Mouse (Mus musculus): ENCODE results near the gene Gm20388. TPM values are rescaled to one million over a fixed set of nuclear protein-coding genes. Genes with fewer than 3 reads are reported as not detected.

Gene Gm20388
- total RNA-seq, 1 experiment, result 27.0 TPM

DNA sequence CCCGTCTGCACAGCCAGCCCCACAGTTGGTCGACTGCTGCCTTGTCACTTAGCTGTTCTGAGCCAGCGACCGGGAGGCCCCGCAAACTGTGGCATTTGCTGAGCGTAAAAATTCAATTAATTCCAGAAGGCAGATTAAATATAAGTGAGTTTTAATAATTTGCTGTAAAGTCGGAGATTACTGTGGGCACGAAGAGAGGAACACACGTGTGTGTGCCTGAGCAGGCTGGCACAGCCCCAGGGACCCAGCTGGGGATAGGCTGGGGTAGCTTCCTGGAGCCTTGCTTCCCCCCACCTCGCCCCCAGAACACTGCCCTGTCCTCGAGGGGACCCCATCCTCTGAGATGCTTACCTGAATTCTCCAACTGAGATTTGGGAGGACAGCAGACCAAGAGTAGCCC is 601.7 kb downstream of the Gm20388 start:
- H3K4me1 ChIP-seq (ENCODE audit: control insufficient read depth in 2 of 2, insufficient read depth in 2 of 2, low read length in 2 of 2, poor library complexity in 1 of 2), result peaks cover 29 to 75% of the 10 kb centered on the region in 2 experiments
- DNase-seq (ENCODE audit: low read depth, low spot score), result no peak

DNA sequence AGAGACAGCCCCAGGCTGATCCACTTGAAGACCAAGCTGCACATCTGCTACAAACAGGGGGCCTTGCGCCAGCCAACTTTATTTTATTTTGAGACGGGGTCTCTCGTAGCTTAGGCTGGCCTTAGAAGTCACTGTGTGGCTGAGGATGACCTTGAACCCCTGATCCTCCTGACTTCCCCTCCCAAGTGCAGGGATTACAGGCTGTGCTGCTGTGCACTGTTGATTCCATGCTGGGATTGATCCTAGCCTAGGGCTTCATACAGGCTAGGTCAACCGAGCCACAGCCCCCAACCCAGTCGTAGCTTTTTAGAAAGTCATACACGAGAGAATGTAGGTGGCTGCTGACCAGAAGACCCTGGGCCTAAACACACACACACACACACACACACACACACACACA is 602.5 kb downstream of the Gm20388 start:
- Histone ChIP-seq H3K9me3 (ENCODE audit: control insufficient read depth, insufficient read depth, low read depth, low read length) (no peaks in the 10 kb centered on the region), H3K9ac (ENCODE audit: insufficient read depth, low read depth, low read length, poor library complexity, severe bottlenecking) (no peak overlapping the region; the same call in 1 of the 2 replicates), H3K4me1 (ENCODE audit: control insufficient read depth in 2 of 2, insufficient read depth in 2 of 2, low read length in 2 of 2, poor library complexity in 1 of 2) (peaks cover 32 to 75% of the 10 kb centered on the region in 2 experiments), H3K27ac (ENCODE audit: insufficient read depth, low read depth, low read length, poor library complexity, severe bottlenecking) (peak overlapping the region; percentile 65), H3K36me3 (ENCODE audit: control insufficient read depth, insufficient read depth, low read length, poor library complexity, severe bottlenecking) (no peaks in the 10 kb centered on the region), H3K4me3 (ENCODE audit: insufficient read depth in 1 of 2, low read depth in 1 of 2, low read length in 2 of 2, poor library complexity in 1 of 2, severe bottlenecking in 1 of 2) (peak overlapping the region in 1 of 2 experiments; percentile 25; a peak in 2 of 4 replicates)
- no peak for DNase-seq (ENCODE audit: low read depth, low spot score)
- no peak for TF ChIP-seq HCFC1 (IDR thresholded peaks at IDR 0.05; ENCODE audit: borderline replicate concordance, insufficient read depth, low read length)
- no peak for TF ChIP-seq MAFK (IDR thresholded peaks at IDR 0.05; ENCODE audit: insufficient read depth, low read depth, low read length)
- TF ChIP-seq ZC3H11A (IDR thresholded peaks at IDR 0.05; ENCODE audit: borderline replicate concordance, low read depth, low read length), result no peak
- no peak for TF ChIP-seq CHD2 (IDR thresholded peaks at IDR 0.05; ENCODE audit: low read depth, low read length)
- TF ChIP-seq ZNF384 (IDR thresholded peaks at IDR 0.05; ENCODE audit: low read depth, low read length), result no peak
- in situ Hi-C loops (cut with MboI; ENCODE audit: low sequenced_read_pairs in 2 of 2, unreplicated experiment in 2 of 2), result no loop called here

More for the DNA sequence above, 601.7 kb downstream of the Gm20388 start:
- in situ Hi-C loops (cut with MboI; ENCODE audit: low sequenced_read_pairs in 2 of 2, unreplicated experiment in 2 of 2), result no loop called here
- Histone ChIP-seq H3K9me3 (ENCODE audit: control insufficient read depth, insufficient read depth, low read depth, low read length) (no peaks in the 10 kb centered on the region), H3K9ac (ENCODE audit: insufficient read depth, low read depth, low read length, poor library complexity, severe bottlenecking) (no peak overlapping the region), H3K27ac (ENCODE audit: insufficient read depth, low read depth, low read length, poor library complexity, severe bottlenecking) (no peak overlapping the region), H3K36me3 (ENCODE audit: control insufficient read depth, insufficient read depth, low read length, poor library complexity, severe bottlenecking) (no peaks in the 10 kb centered on the region), H3K4me3 (ENCODE audit: insufficient read depth in 1 of 2, low read depth in 1 of 2, low read length in 2 of 2, poor library complexity in 1 of 2, severe bottlenecking in 1 of 2) (no peak overlapping the region)
- TF ChIP-seq MAFK (IDR thresholded peaks at IDR 0.05; ENCODE audit: insufficient read depth, low read depth, low read length), result no peak
- no peak for TF ChIP-seq CHD2 (IDR thresholded peaks at IDR 0.05; ENCODE audit: low read depth, low read length)
- TF ChIP-seq HCFC1 (IDR thresholded peaks at IDR 0.05; ENCODE audit: borderline replicate concordance, insufficient read depth, low read length), result no peak
- TF ChIP-seq ZNF384 (IDR thresholded peaks at IDR 0.05; ENCODE audit: low read depth, low read length), result no peak
- TF ChIP-seq ZC3H11A (IDR thresholded peaks at IDR 0.05; ENCODE audit: borderline replicate concordance, low read depth, low read length), result no peak

DNA sequence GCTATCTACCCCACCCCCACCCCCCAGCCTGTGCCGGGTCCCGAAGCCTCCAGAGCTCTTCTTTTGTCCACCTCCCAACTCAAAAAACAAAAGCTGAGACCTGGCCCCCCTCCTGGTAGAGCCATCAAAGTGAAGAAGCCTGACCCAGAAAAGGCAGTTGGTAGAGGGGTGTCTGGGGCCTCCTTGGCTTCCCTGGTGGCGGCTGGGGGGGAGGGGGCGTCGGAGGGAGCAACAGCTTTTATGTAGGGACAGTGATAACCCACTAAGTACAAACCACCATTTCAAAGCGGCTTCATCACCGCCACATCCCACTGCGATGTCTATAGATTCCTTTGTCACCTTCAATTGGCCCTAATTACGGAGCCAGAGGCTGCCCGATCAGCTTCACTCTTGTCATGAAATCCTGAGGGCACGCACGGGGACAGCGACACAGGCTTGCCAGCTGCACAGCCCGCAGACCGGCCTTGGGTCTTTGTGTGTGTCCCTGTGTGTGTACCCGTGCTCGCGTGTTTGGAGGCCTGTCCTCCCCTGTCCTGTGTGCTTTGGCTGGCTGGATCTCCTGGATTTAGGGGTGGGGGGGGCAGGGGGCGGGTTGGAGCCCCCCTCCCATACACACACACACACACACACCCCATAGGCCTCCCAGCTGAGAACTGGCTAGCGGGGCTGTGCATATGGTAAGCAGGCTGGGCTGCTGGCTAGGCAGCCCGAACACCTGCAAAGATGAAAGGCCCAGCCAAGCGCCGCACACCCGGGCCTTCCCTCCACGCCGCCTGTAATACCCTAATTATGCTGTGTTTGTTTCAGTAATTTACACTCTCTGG is 603.2 kb downstream of the Gm20388 start:
- Histone ChIP-seq H3K9ac (ENCODE audit: insufficient read depth, low read depth, low read length, poor library complexity, severe bottlenecking) (peak overlapping the region; percentile 41), H3K4me1 (ENCODE audit: control insufficient read depth in 2 of 2, insufficient read depth in 2 of 2, low read length in 2 of 2, poor library complexity in 1 of 2) (peaks cover 30 to 72% of the 10 kb centered on the region in 2 experiments), H3K9me3 (ENCODE audit: control insufficient read depth, insufficient read depth, low read depth, low read length) (no peaks in the 10 kb centered on the region), H3K27ac (ENCODE audit: insufficient read depth, low read depth, low read length, poor library complexity, severe bottlenecking) (peak overlapping the region; percentile 65), H3K4me3 (ENCODE audit: insufficient read depth in 1 of 2, low read depth in 1 of 2, low read length in 2 of 2, poor library complexity in 1 of 2, severe bottlenecking in 1 of 2) (peak overlapping the region in 1 of 2 experiments; percentile 25; a peak in 2 of 4 replicates), H3K36me3 (ENCODE audit: control insufficient read depth, insufficient read depth, low read length, poor library complexity, severe bottlenecking) (no peaks in the 10 kb centered on the region)
- DNase-seq (ENCODE audit: low read depth, low spot score), result no peak
- in situ Hi-C loops (cut with MboI; ENCODE audit: low sequenced_read_pairs in 2 of 2, unreplicated experiment in 2 of 2), result no loop called here
- no peak for TF ChIP-seq MAFK (IDR thresholded peaks at IDR 0.05; ENCODE audit: insufficient read depth, low read depth, low read length)
- no peak for TF ChIP-seq ZNF384 (IDR thresholded peaks at IDR 0.05; ENCODE audit: low read depth, low read length)
- no peak for TF ChIP-seq HCFC1 (IDR thresholded peaks at IDR 0.05; ENCODE audit: borderline replicate concordance, insufficient read depth, low read length)
- no peak for TF ChIP-seq CHD2 (IDR thresholded peaks at IDR 0.05; ENCODE audit: low read depth, low read length)
- no peak for TF ChIP-seq ZC3H11A (IDR thresholded peaks at IDR 0.05; ENCODE audit: borderline replicate concordance, low read depth, low read length)

DNA sequence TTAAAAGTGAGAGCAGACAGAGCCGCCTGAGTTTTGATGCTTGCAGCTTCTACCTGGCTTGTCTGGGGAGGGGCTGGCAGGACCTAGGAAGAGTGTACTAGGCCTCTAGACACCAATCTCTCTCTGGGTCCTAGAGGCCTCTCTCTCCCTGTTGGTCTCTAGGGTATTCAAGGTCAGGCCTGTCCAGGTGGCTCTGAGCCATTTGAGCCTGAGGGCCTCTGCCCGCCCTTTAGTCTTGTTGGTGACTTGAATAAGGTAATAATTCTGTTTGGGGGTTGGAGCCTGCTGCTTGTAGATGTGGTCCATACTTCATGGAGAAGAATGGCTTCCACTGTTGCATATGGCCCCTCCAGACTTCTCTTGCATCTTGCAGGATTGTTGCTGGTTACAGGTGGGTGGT is 604.6 kb downstream of the Gm20388 start:
- no peak for TF ChIP-seq ZNF384 (IDR thresholded peaks at IDR 0.05; ENCODE audit: low read depth, low read length)
- TF ChIP-seq ZC3H11A (IDR thresholded peaks at IDR 0.05; ENCODE audit: borderline replicate concordance, low read depth, low read length), result no peak
- no peak for TF ChIP-seq CHD2 (IDR thresholded peaks at IDR 0.05; ENCODE audit: low read depth, low read length)
- no peak for TF ChIP-seq HCFC1 (IDR thresholded peaks at IDR 0.05; ENCODE audit: borderline replicate concordance, insufficient read depth, low read length)
- TF ChIP-seq MAFK (IDR thresholded peaks at IDR 0.05; ENCODE audit: insufficient read depth, low read depth, low read length), result no peak
- in situ Hi-C loops (cut with MboI; ENCODE audit: low sequenced_read_pairs in 2 of 2, unreplicated experiment in 2 of 2), result no loop called here
- peaks cover 41 to 77% of the 10 kb centered on the region in 2 experiments for H3K4me1 ChIP-seq (ENCODE audit: control insufficient read depth in 2 of 2, insufficient read depth in 2 of 2, low read length in 2 of 2, poor library complexity in 1 of 2)
- DNase-seq (ENCODE audit: low read depth, low spot score), result no peak
- no peak overlapping the region for H3K27ac ChIP-seq (ENCODE audit: insufficient read depth, low read depth, low read length, poor library complexity, severe bottlenecking)
- no peak overlapping the region for H3K4me3 ChIP-seq (ENCODE audit: insufficient read depth in 1 of 2, low read depth in 1 of 2, low read length in 2 of 2, poor library complexity in 1 of 2, severe bottlenecking in 1 of 2)
- no peaks in the 10 kb centered on the region for H3K9me3 ChIP-seq (ENCODE audit: control insufficient read depth, insufficient read depth, low read depth, low read length)
- H3K9ac ChIP-seq (ENCODE audit: insufficient read depth, low read depth, low read length, poor library complexity, severe bottlenecking), result no peak overlapping the region
- no peaks in the 10 kb centered on the region for H3K36me3 ChIP-seq (ENCODE audit: control insufficient read depth, insufficient read depth, low read length, poor library complexity, severe bottlenecking)
